Mouse (Mus musculus) induced T-regulatory cell, adult 2 months (primary cell): ENCODE measurements at regions not wholly inside any gene's neighbourhood (a gene's known extent, or its start where the extent isn't known, plus 50 kb on each side); places are given as distances from the start of the nearest gene placed in this dataset.

ENCODE experiments used
- DNase-seq: peaks from one replicate; pipeline ENCODE4 v3.0.0-alpha.2; 2012; ENCODE audit warnings: low read depth

- no peak for DNase-seq
Observed at GRCm38 (mm10) chr16:86806374-86806773, 547.6 kb upstream of the N6amt1 start.

DNA sequence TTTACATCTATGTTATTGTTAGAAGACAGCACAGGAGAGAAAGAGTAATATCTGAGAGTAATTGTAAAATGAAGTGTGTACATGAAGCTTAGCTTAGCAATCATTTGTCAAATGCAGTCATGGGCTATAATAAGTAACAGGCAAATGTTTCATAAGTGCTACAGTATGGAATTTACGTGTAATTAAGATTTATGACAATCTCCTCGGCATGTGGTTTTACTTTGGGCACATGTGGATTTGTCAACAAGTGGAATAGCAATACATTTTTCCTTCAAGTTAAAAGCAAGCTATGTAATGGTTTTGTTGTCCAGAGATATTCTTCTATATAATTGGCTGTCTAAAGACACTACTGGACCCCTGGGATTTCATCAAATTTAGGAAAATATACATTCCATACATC is 577.9 kb upstream of the N6amt1 start:
- DNase-seq, result no peak

- DNase-seq, result no peak
Observed at GRCm38 (mm10) chr16:86772586-86772985, 581.4 kb upstream of the N6amt1 start.

- no peak for DNase-seq
Observed at GRCm38 (mm10) chr16:86768912-86769311, 585.1 kb upstream of the N6amt1 start.

- no peak for DNase-seq
Observed at GRCm38 (mm10) chr16:86768355-86768754, 585.6 kb upstream of the N6amt1 start.

DNA sequence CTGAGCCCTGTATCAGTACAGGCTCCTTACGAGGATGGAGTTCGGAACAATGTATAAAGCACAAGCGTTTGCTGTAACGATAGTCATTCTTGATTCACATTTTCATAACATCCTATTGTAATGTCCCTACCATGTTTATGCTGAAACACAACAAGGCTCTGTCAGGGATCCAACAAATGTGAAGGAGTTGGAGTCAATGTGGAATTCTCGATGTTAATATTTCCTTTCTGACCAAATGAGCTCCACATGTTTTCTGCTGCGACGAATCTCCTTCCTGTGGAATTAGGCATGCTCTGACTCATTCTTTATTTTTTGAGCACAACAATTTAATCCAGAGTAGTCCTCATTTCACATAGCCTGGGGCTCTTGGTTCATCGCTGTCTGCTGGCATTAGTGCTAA is 588.0 kb upstream of the N6amt1 start:
- no peak for DNase-seq

- DNase-seq, result no peak
Observed at GRCm38 (mm10) chr16:86741236-86741635, 612.7 kb upstream of the N6amt1 start.

DNA sequence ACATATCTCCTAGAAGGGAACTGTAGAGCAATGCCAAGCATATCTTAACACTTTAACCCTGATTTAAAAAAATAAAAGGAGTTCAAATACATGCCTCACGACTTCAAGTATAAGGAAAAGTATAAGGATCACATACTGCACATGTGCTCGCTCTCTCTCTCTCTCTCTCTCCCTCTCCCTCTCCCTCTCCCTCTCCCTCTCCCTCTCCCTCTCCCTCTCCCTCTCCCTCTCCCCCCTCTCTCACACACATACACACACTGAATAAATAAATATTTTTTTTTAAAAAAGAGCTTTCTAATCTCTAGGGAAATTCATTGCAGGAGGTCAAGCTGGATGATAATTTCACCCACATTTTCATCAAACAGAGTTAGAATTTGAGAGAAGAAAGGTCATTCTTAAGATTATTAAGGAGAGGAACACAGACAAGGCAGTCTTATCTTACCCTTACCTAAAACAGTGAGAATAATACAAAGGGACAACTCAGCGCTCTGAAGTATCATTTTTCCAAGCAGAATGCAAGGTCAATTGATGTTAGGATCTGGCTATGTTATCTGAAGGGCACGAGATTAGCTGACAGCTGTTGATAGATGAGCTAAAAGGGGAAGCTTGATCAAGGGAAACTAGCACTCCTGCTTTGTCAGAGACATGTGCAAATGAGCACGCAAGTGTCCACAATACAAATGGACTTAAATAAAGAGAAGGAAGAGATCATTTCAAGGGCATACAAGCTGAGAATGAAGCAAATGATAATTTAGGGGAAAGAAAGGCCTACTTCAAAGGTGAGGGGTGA is 634.8 kb upstream of the N6amt1 start:
- no peak for DNase-seq

DNA sequence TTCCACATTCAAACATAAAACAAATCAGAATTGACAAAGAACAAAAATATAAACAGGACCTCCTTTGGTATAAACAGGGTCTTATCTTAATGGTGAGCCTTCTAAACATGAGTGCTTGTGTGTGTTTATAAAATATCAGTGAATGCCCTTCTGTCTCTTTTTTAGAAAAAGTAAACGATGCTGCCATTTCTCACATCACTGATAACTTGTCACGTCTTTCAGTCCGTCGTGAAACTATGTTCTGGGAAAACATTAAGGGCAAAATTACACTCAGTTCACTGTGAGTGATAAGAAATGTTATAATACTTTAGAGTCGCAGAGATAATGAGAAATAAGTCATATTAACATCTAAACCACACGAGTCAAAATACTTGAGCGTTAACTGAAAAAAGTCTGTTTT is 635.6 kb upstream of the N6amt1 start:
- no peak for DNase-seq

DNA sequence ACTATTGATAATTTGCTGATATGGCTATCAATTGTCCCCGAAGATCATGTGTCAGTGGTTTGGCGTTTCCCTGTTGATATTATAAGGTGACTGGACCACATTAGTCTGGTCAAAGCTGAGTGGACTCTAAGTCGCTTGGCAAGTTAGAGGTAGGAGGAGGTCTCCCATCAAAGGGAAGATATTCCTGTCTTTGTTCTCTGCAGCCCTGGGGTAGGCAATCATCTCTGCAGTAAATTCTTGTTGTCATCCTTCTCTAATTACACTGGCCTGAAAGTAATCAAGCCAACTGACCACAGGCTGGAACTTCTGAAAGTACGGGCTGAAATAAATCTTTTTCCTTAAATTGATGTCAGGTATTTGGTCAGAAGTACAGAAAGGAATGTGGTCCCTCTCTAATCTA is 652.3 kb upstream of the N6amt1 start:
- no peak for DNase-seq

DNA sequence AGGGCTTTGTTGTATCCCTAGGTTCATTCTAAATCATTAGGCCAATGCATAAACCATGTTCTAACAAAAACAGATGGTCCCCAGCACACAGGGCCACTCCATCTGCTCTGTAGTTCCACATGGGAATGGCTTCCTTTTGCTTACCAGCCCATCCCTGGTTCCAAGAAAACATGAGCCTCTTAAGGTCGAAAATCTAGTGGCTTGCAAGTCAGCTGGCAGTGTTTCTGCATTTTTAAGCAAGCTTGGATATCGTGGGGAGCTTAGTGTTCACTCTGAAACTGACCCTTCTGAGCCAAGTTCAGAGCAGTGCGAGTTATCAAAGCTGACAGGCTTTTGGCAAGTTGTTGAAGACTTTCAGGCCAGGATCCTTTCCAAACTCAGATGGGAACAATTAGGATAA is 659.5 kb upstream of the N6amt1 start:
- no peak for DNase-seq

DNA sequence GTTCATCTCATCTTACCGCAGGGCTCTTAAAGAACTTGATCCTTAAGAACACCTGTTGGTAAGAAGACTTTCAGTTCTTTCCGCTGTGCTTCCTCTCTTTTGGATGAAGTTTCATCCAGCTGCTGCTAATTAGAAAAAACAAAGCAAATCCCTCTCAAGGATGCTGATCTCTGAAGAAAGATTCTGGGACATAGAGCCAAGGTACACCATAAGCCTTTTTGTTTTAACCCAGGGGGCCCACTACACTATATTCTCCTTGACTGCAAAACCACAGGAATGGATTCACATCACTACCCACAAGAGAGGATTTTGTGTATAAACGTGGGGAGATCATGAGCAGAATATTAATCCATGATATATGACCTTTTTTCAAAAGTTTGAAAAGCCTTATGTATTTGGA is 694.8 kb upstream of the N6amt1 start:
- DNase-seq, result no peak

GRCm38 (mm10) chr16:86647316-86647715 is 706.7 kb upstream of the N6amt1 start:
- no peak for DNase-seq

GRCm38 (mm10) chr16:86646753-86647152 is 707.2 kb upstream of the N6amt1 start:
- no peak for DNase-seq

GRCm38 (mm10) chr16:86645436-86645835 is 708.5 kb upstream of the N6amt1 start:
- DNase-seq, result no peak

DNA sequence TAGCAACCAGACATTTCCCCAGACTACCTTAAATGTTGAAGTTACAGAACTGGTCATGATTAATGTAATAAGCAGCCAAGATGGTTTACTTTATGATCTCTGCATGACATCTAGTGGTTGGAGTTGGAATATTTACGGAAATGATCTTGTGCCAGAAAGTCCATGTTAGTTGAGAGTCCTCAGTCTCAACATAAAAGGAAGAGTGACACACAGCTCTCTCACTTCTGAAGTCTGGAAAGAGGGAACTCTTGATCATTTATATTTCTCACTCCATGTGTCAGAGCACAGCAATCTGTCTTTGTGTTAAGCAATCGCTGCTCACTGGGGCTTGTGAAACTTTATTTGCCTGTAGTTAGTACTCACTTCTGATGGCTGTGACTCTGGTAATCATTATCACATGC is 709.1 kb upstream of the N6amt1 start:
- no peak for DNase-seq

DNA sequence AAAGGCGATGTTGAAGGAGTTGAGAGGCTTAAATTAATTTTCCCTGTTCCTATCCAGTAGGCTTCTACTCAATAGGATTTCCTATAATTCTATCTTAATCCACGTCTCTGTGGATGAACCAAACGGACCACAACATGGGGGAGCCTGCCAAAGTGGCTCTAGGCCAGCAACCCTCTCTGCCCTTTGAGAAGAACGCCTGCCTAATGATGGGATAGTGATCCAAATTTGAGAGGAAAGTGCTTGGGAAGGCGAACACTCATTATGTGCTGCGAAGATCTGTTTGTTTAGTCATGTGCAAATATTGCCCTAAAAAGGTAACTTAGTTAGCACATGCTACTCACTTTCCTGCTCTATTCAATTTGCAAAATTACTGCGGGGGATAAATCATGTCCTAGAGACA is 702.5 kb upstream of the Adamts5 start:
- no peak for DNase-seq

GRCm38 (mm10) chr16:86594992-86595391 is 693.4 kb upstream of the Adamts5 start:
- no peak for DNase-seq

DNA sequence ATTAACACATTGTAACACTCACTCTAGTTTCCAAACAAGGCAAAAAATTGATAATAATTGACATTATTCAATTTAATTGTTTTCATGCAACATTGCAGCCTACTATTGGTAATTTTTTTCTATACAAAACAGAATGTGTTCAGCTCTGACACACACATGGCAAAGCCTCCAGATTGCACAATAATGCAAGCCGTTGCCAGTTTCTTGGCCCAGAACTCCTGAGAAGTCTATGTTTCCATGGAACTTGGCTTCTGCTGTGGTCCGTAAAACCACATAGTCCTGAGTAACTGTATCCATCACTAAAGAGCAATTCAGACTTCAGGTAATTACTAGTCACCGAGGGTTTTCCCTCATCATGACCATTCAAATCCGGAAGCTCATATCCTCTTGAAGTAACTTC is 684.4 kb upstream of the Adamts5 start:
- DNase-seq, result no peak

GRCm38 (mm10) chr16:86578281-86578680 is 676.7 kb upstream of the Adamts5 start:
- DNase-seq, result no peak

DNA sequence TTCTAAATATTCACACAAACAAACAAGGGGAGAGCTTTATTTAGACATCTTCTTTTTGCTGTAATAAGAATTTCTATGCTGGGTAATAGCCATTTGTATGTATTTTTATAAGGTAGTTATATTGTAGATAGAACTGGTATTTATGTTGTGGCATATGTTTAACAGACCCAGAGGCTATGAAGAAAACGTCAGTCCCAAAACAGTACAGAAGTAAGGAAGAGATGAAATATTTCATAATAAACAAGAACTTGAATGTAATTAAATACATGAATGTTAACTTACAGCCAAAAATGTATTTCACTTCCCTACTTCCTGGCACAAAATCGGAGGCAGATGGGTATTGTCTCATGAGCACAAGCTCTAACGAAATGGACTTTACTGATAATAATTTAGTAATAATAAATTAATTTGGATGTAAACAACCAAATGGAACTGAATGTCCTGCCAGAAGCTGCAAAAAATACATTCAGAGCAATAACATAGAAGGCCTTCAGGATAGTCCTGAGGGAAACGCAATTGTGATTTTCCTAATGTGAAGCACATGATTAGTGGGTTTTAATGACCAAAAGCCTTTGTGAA is 645.9 kb upstream of the Adamts5 start:
- no peak for DNase-seq

- no peak for DNase-seq
Observed at GRCm38 (mm10) chr16:86546905-86547304, 645.3 kb upstream of the Adamts5 start.

- no peak for DNase-seq
Observed at GRCm38 (mm10) chr16:86544121-86544520, 642.5 kb upstream of the Adamts5 start.

- no peak for DNase-seq
Observed at GRCm38 (mm10) chr16:86536479-86536878, 634.9 kb upstream of the Adamts5 start.
